Comparison of ENCODE assay signal across 7 mouse cellular contexts in the genomic region with DNA sequence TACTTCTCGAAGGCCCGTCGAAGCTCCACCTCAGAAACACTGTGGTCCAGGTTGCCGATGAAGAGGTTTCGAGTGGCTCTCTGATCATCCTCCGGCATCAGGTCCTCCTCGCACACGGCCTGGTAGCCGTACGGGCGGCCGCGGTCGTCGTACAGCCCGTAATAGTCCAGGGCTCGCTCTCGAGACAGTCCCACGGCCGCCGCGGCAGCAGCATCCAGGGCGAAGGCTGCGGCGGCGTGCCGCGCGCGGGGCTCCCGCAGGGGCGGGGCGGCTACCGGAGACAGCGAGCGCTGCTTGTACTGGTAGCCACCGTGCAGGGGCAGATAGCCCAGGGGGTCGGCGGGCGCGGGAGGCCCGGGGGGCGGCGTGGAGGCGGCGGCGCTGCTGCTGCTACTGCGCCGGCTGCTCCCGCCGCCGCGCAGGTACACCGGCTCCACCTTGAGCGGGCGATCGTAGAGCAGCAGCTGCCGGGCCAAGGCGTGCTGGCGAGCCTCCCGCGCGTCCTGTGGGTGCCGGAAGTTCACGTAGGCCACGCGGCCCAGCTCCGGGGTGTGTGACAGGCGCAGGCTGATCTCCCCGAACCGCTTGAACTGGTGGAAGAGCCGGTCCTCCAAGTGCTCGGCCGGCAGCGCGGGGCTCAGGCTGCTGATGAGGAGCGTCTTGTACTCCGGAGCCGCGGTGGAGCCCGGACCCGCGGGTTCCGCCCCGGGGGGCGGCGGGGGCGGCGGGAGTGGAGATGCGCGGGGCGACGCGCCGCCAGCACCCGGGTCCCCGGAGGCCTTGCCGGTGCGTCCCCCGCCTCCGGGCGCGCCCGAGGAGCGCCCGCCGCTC. TPM values are rescaled to one million over a fixed set of nuclear protein-coding genes. Genes with fewer than 3 reads are reported as not detected.
DNase-seq lines count a peak whose midpoint lies in the region; ATAC-seq and TF ChIP-seq lines count a peak whose summit lies in the region.

No protein-coding gene starts in this region.

- peaks cover 14% of the 10 kb centered on the region for H3K27me3 ChIP-seq in E14TG2a.4 (ENCODE audit: insufficient read depth, low read length)
- H3K27me3 ChIP-seq in embryonic facial prominence, embryonic 13.5 days: no peaks in the 10 kb centered on the region
- no peaks in the 10 kb centered on the region for H3K27me3 ChIP-seq in heart, embryonic 16.5 days (ENCODE audit: control insufficient read depth, insufficient read depth, low read length)
- H3K27me3 ChIP-seq in small intestine, adult 2 months (ENCODE audit: control insufficient read depth, insufficient read depth, low read length): no peaks in the 10 kb centered on the region

- no peak for ATAC-seq in embryonic facial prominence, embryonic 13.5 days (ENCODE audit: insufficient number of reproducible peaks, insufficient read depth, low FRiP score, low TSS enrichment, low read depth)
- 0 out of 2 replicates have a peak, but pooled peaks have one; percentile 10 for ATAC-seq in heart, embryonic 16.5 days (replicated peaks; ENCODE audit: extremely low read depth, insufficient read depth, low FRiP score)

- H3K9me3 ChIP-seq in E14TG2a.4 (ENCODE audit: low read length): no peaks in the 10 kb centered on the region
- H3K9me3 ChIP-seq in embryonic facial prominence, embryonic 13.5 days: no peaks in the 10 kb centered on the region
- no peaks in the 10 kb centered on the region for H3K9me3 ChIP-seq in heart, embryonic 16.5 days (replicated peaks; ENCODE audit: control insufficient read depth, low read length)

- peak overlapping the region; percentile 89 for H3K27ac ChIP-seq in embryonic facial prominence, embryonic 13.5 days
- peak overlapping the region; percentile 79 for H3K27ac ChIP-seq in heart, embryonic 16.5 days (ENCODE audit: low read length)
- H3K27ac ChIP-seq in small intestine, adult 2 months (ENCODE audit: insufficient read depth, low read depth, low read length): no peak overlapping the region

- DNase-seq in adrenal gland, postnatal 14 days: peak; percentile 71
- peak; percentile 56 to 69 for DNase-seq in kidney, postnatal 4 days
- DNase-seq in lung, postnatal 4 days: peak; percentile 61 to 69

- TF ChIP-seq POLR2A in small intestine, adult 2 months (IDR thresholded peaks at IDR 0.05; ENCODE audit: low read depth, low read length): no peak

- H3K4me1 ChIP-seq in E14TG2a.4 (replicated peaks; ENCODE audit: low read depth, low read length): peaks cover 81% of the 10 kb centered on the region
- H3K4me1 ChIP-seq in embryonic facial prominence, embryonic 13.5 days: peaks cover 76% of the 10 kb centered on the region
- peaks cover 46% of the 10 kb centered on the region for H3K4me1 ChIP-seq in heart, embryonic 16.5 days (ENCODE audit: control insufficient read depth, insufficient read depth, low read length)
- H3K4me1 ChIP-seq in small intestine, adult 2 months (ENCODE audit: control insufficient read depth, insufficient read depth, insufficient read length, low read length): peaks cover 41% of the 10 kb centered on the region

- WGBS in embryonic facial prominence, embryonic 13.5 days: under 1% methylated on average over 90 of the region's 107 CpGs
- WGBS in heart, embryonic 16.5 days: under 1% methylated on average over 102 of the region's 107 CpGs
- WGBS in small intestine, adult 2 months: under 1% methylated on average over 104 of the region's 107 CpGs

- H3K36me3 ChIP-seq in E14TG2a.4 (ENCODE audit: insufficient read depth, low read length): peaks cover 82% of the 10 kb centered on the region
- H3K36me3 ChIP-seq in embryonic facial prominence, embryonic 13.5 days: peaks cover 67% of the 10 kb centered on the region
- peaks cover 23% of the 10 kb centered on the region for H3K36me3 ChIP-seq in heart, embryonic 16.5 days (ENCODE audit: control insufficient read depth, insufficient read depth)
- H3K36me3 ChIP-seq in small intestine, adult 2 months (ENCODE audit: control insufficient read depth, insufficient read depth, low read length): peaks cover 44% of the 10 kb centered on the region

- no peak for TF ChIP-seq CTCF in E14TG2a.4 (conservative IDR thresholded peaks at IDR 0.05; ENCODE audit: low read length)
- no peak for TF ChIP-seq CTCF in small intestine, adult 2 months (IDR thresholded peaks at IDR 0.05; ENCODE audit: extremely low read depth, insufficient read length, insufficient replicate concordance, low read depth, low read length)

- H3K4me2 ChIP-seq in embryonic facial prominence, embryonic 13.5 days: peak overlapping the region; percentile 98
- peak overlapping the region; percentile 79 for H3K4me2 ChIP-seq in heart, embryonic 16.5 days (ENCODE audit: low read depth, low read length)

- peak overlapping the region; percentile 98 for H3K9ac ChIP-seq in embryonic facial prominence, embryonic 13.5 days
- H3K9ac ChIP-seq in heart, embryonic 16.5 days (ENCODE audit: low read length): peak overlapping the region; percentile 92

- peak overlapping the region; percentile 88 for H3K4me3 ChIP-seq in E14TG2a.4 (replicated peaks; ENCODE audit: low read length)
- peak overlapping the region; percentile 92 for H3K4me3 ChIP-seq in embryonic facial prominence, embryonic 13.5 days
- peak overlapping the region; percentile 79 for H3K4me3 ChIP-seq in heart, embryonic 16.5 days (ENCODE audit: low read length)
- H3K4me3 ChIP-seq in small intestine, adult 2 months (ENCODE audit: low read depth, low read length): peak overlapping the region; percentile 81

RNA-seq across cellular contexts. Expression of gene Rbm15b, which starts 1.1 kb away (rescaled TPM):
- total RNA-seq in adrenal gland, postnatal 14 days (2021): 27.5 and 29.8 TPM in 2 replicates
- 10.5 and 13.4 TPM in 2 replicates for polyA plus RNA-seq in embryonic facial prominence, embryonic 13.5 days (2015; fragmentation: Nextera tagmentation; extraction: Ambion mirVana)
- polyA plus RNA-seq in heart, embryonic 16.5 days (2015; fragmentation: Nextera tagmentation; extraction: Ambion mirVana): 3.9 and 4.6 TPM in 2 replicates
- 6.9 and 10.5 TPM in 2 replicates for polyA plus RNA-seq in small intestine, adult 2 months (2012; rRNA removed)

RNA-seq across cellular contexts. Expression of gene Manf, which starts 5.7 kb away (rescaled TPM):
- 207 and 234 TPM in 2 replicates for total RNA-seq in adrenal gland, postnatal 14 days (2021)
- polyA plus RNA-seq in embryonic facial prominence, embryonic 13.5 days (2015; fragmentation: Nextera tagmentation; extraction: Ambion mirVana): 242 and 297 TPM in 2 replicates
- 189 and 245 TPM in 2 replicates for polyA plus RNA-seq in heart, embryonic 16.5 days (2015; fragmentation: Nextera tagmentation; extraction: Ambion mirVana)
- polyA plus RNA-seq in small intestine, adult 2 months (2012; rRNA removed): 2.9 and 7.5 TPM in 2 replicates

Comparison
In these comparisons a context has a peak if more than half of its experiments do, and no peak if none do; other contexts are left out.
1. RNA of gene Manf, which starts 5.7 kb away (polyA plus RNA-seq): 189 to 245 TPM in heart, embryonic 16.5 days and 242 to 297 TPM in embryonic facial prominence, embryonic 13.5 days; 2.9 to 7.5 TPM in small intestine, adult 2 months; every median in the first group is over 10 times any median in the second.
2. Peak in every context shown above with its lines, with median percentiles within 50 percentile points of each other: H3K4me3 ChIP-seq and DNase-seq.